In the genomic region with DNA sequence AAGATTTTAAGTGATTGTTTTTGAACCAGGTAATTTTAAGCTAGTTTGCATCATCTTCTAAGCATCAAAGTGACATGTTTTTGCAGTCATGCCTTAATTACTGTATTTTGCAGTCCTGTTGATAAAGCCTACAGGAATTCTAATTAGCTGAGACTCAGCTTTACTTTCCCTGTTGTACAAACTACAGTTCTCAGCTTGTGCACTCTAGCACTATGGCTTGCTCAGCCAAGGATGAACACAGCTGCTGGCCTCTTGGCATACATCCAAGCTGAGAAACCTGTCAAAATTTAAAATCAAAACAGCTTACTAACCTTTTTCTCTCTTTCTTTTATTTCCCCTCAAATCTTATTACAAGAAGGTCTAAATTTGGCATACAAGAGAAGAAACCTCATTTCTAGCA, we compare ENCODE assay signal across 14 mouse cellular contexts.
"Had no signal": no experiment of that assay in that cellular context is flagged by ENCODE, and none has a peak within 500 bp of the region (broad histone marks: within the 10 kb centered on the region; RNA-seq: fewer than 3 reads in every experiment).

No protein-coding gene starts in this region.

- H3K9ac ChIP-seq: liver, embryonic 15.5 days; stomach, embryonic 15.5 days had no signal

- DNase-seq: kidney, adult 9 months; kidney, postnatal 36 days; lung, adult 2 months; lung, postnatal 36 days; right cerebral cortex, postnatal 14 days; thymus, adult 2 months; thymus, postnatal 25 days had no signal

- H3K4me1 ChIP-seq: limb, embryonic 10.5 days; liver, embryonic 15.5 days; stomach, embryonic 15.5 days had no signal

- H3K4me2 ChIP-seq: liver, embryonic 11.5 days; liver, embryonic 15.5 days; stomach, embryonic 15.5 days had no signal

- H3K4me3 ChIP-seq: limb, embryonic 10.5 days; liver, embryonic 15.5 days; stomach, embryonic 15.5 days had no signal

- ATAC-seq: lung, postnatal 0 days; midbrain, embryonic 16.5 days had no signal

- H3K27me3 ChIP-seq: liver, embryonic 15.5 days; stomach, embryonic 15.5 days had no signal

- H3K9me3 ChIP-seq: limb, embryonic 10.5 days; liver, embryonic 15.5 days; stomach, embryonic 15.5 days had no signal

- H3K36me3 ChIP-seq: limb, embryonic 10.5 days; liver, embryonic 15.5 days; stomach, embryonic 15.5 days had no signal

- H3K27ac ChIP-seq: kidney, postnatal 0 days; limb, embryonic 10.5 days; liver, embryonic 15.5 days; stomach, embryonic 15.5 days had no signal
